Mouse (Mus musculus): ENCODE measurements at regions not wholly inside any gene's neighbourhood (a gene's known extent, or its start where the extent isn't known, plus 50 kb on each side); places are given as distances from the start of the nearest gene placed in this dataset.

DNA sequence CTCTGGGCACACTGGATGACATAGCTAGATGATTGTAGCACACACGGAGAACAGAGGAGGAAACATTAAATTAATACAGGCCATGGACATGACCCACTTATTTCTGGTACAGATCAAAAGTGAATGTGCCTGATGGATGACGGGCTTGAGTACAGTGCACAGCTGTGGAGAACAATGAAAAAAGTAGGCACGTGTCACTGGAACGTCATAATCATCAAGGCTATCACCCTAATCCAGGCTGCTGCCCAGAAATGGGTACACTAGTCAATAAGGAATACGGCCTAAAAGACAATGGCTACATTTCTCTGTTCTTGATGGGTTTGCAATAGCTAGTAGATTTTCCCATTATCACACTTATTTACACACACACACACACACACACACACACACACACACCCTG lies 118.3 kb upstream of the Prdm1 start:
- DNase-seq (ENCODE audit: low spot score in 2 of 2): no peak

DNA sequence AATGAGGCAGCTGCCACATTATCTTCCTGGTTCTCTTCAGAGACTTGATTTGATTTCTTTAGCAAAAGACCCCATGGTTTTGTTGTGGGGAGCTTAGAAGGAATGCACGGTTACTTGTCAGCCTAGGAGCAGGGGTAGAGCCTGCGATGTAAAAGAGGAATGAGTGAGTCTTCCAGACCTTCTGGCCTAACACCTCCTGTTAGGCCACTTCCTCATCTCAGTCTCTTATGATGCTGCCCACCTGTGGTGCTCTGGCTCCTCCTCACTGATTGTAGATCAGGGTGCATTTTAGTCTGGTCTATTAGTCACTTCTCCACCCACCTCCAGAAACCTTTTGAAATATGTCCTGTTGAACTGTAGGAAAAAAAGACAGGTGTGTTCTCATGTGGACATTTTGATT lies 113.3 kb upstream of the Prdm1 start:
- no peak for DNase-seq (ENCODE audit: low spot score in 2 of 2)

DNA sequence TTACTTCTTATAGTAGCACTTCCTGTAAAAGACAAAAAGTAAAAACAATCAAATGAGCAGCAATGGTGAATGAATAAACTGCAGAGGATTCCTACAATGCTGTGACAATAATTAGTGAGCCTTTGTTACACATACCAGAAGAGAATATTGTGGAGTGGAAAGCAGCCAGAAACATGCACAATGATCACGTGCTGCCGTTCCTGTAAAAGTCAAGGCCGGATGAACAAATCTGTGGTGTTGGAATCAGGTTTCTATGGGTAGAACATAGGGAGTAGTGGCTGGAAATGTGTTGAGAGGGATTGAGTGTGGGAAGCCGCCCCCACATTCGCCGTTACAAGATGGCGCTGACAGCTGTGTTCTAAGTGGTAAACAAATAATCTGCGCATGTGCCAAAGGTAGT lies 112.3 kb upstream of the Prdm1 start:
- DNase-seq (ENCODE audit: low spot score in 2 of 2): no peak

DNA sequence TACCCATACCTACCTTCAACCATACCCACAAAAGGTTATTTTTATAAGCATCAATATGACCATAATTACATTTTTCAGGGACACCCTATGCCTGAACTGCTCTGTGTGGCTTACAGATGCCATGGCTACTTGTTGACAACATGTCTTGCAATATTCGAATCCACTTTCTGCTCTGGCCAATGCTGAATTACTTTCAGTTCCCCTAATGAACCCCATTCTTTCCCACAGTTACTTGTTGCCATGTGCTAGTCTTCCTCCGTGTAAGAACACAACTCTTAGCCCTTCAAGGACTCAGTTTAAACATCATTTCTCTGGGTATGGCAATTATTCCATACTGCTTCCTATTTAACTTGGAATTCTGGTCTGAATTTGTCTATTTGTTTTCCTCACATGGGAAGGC lies 110.4 kb upstream of the Prdm1 start:
- DNase-seq (ENCODE audit: low spot score in 2 of 2): no peak

DNA sequence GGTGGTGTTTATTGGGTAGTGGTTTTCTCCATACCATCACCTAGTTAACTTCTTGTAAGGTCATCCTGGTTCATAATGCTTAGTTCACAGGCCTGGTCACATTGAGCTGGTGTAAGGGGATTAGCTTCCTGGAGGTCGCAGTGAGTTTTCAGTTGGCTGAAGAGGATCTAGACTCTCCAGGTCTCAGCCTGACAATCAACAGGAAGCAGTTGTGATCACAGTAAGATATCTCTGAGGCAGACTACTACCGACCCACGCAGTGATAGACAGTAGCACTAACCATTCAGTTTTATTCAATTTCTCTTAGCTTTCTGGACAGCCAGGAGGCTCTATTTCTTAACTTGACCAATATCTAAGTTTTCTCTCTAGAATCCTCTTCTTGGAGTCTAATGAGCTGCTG lies 108.5 kb upstream of the Prdm1 start:
- no peak for DNase-seq (ENCODE audit: low spot score in 2 of 2)

DNA sequence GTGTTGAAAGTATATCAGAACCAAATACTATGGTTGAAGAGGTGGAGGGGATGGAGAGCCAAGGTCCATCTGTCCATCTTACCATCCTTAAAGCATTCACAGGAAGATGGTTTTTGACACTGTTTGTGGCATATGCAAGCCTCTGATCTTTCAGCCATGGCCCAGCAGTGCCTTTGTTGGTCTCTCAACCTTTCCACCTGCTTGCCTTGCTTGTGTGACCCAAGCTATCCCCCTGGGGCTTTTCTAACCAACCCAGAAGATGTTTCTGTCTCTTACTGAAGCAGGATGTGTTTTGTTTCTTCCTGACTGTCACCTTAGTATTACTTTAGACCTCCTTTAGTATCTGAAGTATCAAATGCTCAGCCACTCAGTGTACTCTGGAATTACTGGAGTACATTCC lies 107.8 kb upstream of the Prdm1 start:
- no peak for DNase-seq (ENCODE audit: low spot score in 2 of 2)

DNA sequence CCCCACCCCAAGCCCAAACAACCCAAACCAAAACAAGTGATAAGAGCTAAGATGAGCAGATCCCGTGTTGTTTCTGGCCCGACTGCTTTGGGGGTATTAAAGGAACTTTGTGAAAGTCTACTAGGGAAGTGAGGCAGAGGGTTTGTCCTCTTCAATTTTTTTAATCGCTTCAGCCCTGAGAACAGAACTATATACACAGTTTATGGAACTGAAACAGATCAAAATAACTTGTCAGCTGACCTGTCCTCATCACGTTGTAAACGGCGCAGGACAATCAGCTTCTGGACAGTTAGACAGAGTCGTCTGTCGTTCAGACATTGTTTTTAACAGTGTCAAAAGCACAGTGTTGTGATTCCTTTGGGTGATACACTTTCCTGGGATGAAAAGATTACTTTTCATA lies 103.3 kb upstream of the Prdm1 start:
- no peak for DNase-seq (ENCODE audit: low spot score in 2 of 2)

DNA sequence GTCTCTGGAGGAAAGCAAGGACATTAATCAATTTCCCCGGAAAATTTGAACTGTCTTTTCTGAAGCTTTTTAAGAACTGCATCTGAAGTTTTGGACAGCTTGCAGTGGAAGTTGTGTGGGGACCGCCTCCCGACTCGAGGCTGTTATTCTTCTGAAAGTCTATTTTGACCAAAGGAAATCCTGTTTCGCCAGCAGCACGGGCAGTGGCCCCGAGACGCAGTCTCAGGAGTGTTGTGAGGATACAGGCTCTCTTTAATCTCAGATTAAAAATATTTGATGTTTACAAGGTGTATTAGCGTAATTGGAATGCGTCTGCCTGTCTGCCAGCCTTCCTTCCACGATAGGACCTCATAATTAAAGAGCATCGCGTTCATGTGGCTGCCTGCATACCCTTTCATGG lies 102.2 kb upstream of the Prdm1 start:
- no peak for DNase-seq (ENCODE audit: low spot score in 2 of 2)

DNA sequence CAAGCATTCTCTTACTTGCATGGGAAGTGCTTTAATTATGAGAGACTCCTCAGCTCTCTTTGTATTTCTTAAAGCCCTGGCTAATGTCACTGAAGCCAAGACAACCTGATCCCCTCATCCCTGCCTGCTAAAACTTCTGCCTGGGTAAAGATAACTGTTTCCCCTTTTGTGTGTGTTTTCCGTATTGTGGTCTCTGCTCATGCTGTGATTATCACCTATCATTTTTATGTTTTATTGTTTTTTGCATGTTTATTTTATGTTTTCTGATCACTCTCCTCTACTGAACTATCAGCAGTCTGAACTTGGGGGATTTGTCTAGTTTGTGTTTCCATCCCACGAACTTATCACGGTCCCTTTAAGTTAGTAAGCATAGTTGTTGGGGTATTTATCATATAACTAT lies 100.1 kb upstream of the Prdm1 start:
- no peak for DNase-seq (ENCODE audit: low spot score in 2 of 2)

DNA sequence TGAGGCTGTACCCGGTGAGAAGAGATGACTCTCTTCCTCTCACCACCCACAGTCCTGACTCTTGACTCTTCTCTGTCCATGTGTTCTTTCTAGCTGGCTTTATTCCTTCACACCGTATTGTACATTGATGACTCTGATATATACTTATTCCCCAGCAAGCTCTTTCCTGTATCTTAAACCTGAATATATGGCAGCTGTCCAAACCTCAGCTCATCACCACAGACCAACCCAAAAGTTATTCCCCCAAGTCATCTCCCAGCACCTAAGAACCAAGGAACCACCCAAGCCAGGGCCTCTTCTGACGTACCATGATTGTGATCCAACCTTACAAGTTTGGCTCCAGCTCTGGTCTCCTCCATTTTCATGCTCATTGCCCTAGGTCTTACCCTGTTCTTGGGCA lies 99.1 kb upstream of the Prdm1 start:
- DNase-seq (ENCODE audit: low spot score in 2 of 2): no peak

DNA sequence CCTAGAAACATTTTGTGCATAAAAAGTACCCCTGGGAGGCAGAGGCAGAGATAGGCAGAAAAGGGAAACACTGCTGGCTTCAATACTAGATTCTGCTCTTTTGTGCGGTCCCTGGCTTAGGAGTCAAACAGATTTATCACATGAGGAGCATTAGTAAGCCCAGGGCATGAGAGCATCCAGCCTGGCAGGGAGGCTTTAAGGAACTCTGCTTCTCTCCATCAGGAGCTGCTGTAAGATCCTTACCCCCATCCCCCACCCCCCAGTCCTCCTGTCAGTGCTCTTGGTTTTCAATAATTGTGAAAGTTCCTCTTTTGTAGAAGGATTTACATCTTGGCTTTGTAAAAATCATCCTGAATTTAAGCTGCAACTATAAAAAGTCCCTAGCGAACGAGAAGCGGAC lies 97.2 kb upstream of the Prdm1 start:
- DNase-seq (ENCODE audit: low spot score in 2 of 2): no peak

DNA sequence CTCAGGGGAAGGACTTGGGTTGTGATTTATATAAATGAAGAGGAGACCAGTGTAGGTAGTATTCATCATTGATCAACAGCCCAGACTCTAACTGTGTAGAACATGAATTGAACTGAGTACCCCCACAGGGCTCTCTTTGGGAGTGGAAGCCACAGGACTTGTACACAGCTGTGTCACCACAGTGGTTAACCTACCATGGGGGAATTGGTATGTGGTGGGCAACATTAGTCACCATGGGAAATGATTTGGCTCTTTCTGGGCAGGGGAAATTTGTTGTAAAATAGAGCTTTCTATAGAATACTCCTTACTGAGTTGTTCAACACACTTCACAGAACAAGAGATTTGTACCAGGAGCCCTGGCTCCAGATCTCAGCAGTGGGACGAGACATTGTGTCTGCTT lies 87.3 kb upstream of the Prdm1 start:
- DNase-seq (ENCODE audit: low spot score in 2 of 2): no peak

DNA sequence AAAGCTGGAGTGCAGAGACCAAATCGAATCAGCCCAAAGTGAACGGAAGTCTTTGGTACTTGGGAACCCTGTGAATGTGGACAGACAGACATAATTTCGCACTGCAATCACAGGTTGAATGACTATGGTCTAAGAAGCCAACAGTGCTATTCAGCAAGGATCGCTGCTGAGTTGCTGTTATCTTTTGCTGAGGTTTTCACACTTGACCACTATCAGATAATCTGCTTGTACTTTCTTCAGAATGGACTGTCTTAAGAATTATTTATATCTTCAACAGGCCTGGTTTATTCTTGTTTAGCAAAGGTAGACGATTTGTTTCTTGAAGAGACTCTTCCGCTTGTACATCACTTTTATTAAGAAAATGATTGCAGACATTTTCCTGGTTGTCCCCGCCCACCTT lies 84.3 kb upstream of the Prdm1 start:
- DNase-seq (ENCODE audit: low spot score in 2 of 2): no peak

DNA sequence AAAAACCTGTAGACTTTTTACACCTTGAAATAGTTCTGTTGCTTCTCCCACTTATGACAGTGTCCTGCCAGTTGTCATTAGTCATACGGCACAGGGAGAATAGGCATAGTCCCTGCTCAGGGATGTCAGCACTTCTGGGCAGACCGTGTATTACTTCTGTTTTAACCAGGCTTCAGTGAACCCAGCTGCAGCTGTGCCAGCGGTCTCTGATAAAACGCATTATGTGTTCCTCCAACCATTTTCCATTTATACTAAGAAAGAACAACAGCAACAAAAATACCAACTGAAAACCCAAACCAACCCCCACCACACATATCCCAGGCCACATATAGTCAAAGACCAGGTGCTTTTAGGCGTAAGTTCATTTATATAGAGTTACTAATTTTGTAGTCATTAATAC lies 83.1 kb upstream of the Prdm1 start:
- DNase-seq (ENCODE audit: low spot score in 2 of 2): no peak

DNA sequence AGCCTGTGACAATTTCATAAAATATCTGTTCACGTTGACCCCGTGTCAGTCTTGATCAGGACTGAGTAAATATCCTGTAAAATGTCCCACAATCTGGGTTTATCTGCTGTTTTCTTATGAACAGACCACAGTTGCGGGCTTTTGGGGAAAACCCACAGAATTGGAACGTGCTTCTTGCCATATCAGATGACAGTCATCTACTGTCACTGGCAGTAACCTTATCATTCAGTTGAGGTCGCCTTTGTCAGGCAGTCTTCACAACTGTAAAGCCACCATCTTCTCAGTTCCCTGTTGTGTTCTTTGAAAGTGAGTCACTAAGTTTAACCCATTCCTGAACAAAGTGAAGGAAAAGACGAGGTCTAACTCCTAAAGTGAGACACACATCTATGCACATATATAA lies 80.9 kb upstream of the Prdm1 start:
- DNase-seq (ENCODE audit: low spot score in 2 of 2): no peak

DNA sequence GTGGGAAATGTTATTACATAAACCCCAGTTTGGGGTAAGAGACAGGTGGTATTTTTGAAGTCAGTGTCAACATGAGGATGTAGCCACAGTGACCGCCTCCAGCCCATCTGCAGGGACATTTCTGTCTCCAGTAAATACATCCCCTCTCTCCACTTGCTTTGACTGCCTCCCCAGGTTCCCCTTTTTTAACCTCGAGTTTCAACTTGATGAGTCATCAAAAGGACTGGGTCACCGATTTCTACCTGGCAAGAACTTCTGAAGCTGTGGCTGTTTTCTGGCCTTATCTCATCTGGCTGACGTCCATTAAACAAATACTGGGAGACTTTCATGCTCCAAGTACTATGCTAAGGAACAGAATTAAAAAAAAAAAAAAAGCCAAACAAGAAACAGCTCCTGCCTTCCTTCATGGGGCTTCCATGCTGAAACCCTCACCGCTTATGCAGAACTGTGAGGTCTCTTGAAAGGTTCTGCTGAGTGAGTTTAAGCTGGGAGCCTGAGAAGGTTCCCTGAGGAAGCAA lies 79.1 kb upstream of the Prdm1 start:
- no peak for DNase-seq (ENCODE audit: low spot score in 2 of 2)

DNA sequence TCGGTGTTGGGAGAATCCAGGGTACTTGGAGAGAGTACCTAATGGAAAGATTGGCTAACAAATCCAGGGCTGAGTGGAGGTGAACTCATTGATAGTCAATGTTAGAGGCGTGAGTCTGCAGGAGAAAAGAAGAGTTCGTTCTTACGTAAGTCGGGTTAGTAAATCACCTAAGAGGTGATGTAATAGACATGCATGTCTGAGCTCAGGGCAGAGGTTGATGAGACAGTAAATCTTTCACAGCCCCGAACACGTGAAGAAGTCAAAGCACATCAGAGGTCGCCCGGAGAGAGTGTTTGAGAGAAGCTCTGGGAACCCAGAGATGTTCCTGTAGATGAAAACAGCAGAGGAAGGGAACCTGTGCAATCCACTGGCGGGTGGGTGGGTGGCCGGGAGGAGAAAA lies 76.2 kb upstream of the Prdm1 start:
- no peak for DNase-seq (ENCODE audit: low spot score in 2 of 2)

DNA sequence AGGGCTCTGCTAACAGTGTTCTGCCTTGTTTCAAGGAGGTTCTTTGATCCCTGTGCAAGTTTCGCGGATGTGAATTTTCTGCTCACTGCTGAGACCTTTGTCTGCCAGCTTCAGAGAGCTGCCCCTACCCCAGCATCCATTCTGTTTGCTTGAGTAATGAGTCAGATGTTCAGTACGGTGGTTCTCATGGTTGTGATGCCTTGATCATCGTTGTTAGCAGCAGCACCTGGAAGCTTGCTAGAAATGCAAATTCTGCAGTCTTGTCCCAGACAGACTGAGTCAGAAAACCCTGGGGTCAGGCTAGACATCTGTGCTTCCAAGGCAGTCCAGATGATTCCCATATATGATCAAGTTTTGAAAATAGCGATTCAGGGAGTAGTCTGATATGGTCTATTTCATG lies 75.2 kb upstream of the Prdm1 start:
- DNase-seq (ENCODE audit: low spot score in 2 of 2): no peak

DNA sequence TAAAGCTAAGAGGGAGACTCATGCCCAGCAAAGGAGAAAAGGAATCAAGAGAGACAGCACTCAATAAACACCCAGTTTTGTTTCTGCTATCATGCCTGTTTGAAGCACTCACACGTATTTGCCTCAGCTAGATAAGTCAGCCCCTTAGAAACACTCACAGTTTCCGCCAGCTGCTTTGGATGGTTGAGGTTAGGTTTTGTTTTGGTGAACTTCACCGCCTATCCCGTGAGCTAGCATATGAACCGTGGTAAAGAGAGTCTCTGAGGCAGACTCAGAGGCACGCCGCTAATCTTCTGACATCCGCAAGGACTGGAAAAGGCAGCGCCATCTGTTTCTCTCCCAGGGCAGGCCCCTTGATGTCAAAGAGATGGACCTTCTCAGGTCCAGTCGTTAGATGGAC lies 73.2 kb upstream of the Prdm1 start:
- no peak for DNase-seq (ENCODE audit: low spot score in 2 of 2)

DNA sequence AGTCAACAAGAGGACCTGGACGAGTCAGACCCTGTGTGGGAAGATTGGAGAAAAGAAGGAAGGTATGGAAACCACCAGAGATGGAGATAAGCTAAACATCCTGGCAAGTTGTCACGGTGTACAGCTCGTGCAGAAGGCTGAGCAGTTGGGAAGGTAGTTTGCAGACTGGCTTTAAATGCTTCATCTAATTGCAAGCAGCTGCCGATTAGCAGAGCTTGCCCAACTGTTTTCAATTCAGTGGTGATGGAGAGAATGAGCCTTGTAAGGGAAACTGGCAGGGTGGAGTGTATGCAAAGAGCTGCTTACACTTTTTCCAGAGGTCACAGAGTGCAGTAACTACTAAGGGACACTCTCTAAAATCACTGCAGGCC lies 71.6 kb upstream of the Prdm1 start:
- no peak for DNase-seq (ENCODE audit: low spot score in 2 of 2)

DNA sequence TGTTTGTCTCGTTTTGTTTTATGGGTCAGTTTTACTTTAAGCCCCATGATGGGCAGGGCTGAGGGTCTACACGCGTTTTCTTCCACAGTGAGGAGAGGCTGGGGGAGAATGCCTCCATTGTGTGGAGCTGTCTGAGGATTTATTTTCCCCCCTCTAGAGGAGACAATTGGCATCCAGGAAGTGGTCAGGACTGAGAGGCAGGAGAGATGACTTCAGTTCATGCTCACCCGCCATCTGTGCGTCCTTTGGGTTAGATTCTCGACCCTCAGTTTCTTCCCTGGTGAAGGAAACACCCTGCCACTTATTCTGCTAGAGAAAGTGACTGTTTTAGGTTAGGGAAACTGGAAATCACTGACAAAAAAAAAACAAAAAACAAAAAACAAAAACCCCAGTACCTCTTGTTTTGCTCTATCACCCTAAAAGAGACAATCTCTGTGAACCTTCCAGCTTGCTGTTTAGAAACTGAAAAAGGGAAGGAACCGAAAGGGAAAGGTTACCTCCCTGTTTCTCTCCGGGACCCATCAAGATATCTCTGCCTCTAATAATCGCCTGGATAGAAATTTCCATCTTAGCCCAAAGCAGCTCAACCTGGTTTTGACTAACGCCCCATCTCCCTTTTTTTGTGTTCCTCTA lies 71.1 kb upstream of the Prdm1 start:
- no peak for DNase-seq (ENCODE audit: low spot score in 2 of 2)

DNA sequence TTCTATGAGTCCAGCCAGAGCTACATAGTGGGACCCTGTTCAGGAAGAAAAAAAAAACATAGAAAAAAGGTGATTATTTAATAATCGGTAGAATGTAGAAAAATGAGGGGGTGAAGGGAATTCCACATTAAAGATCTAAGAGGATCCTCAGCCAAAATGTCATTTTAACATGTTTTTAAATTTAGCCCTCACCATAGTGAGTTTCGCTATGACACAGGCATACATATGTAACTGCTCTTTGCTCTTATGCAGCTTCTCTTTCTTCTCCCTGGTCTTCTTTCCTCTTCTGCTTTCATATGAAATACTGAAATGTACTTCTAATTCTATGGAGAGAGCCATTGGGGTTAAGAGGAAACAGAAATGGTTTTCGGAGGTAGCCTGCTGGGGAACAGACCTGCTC lies 70.3 kb upstream of the Prdm1 start:
- DNase-seq (ENCODE audit: low spot score in 2 of 2): no peak

DNA sequence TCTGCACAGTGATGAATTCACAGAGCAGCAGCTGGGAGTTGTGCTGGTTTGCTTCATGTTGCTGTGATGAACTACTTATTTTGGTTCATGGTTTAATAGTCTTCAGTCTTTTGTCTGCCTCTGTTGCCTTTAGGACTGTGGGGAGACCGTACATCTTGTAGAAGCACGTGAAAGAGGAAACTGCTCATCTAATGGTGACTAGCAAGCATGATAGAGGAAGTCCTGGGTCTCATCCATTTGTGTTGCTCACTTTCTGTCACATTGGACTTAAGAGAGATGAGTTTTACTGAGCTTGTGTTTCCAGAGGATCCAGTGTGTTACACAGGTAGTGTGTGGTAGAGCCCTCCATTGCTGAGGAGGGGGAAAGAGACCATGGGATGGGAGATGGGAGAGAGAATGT lies 67.6 kb upstream of the Prdm1 start:
- no peak for DNase-seq (ENCODE audit: low spot score in 2 of 2)

DNA sequence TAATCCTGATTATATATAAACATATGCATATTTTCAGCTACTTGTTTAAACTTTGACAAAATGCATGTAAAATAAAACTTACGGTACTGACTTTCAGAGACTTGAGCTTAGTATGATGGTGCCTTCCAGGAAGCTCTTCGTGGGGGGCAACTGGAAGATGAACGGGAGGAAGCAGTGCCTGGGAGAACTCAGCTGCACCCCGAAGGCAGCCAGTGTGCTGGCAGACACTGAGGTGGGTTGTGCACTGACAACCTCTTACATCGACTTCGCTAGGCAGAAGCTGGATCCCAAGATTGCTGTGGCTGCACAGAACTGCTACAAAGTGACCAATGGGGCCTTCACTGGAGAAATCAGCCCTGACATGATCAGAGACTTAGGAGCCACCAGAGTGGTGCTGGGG lies 61.5 kb upstream of the Prdm1 start:
- no peak for DNase-seq (ENCODE audit: low spot score in 2 of 2)

DNA sequence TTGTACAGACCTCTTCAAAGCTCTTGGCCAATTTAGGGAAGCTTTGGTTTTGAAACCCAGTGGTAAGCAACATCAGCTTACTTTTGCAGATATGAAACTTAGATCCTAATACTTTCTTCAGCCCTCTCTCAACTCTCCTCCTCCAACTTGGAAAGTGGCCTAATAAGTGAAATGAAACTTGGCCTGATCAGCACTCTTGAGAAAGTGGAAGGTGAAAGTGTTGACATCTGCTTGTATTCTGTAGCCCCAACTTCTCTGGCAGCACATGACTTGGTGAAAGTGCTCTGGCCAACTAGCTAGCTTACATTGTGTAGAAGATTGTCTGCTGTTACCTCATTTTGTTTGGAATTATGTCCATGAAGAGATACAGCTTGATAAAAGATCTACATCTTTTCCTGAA lies 61.1 kb upstream of the Prdm1 start:
- DNase-seq (ENCODE audit: low spot score in 2 of 2): no peak
